Mouse (Mus musculus): ENCODE data around the gene Map7d2. TPM values are rescaled to one million over a fixed set of nuclear protein-coding genes. Genes with fewer than 3 reads are reported as not detected.

Map7d2 gene
- polyA plus RNA-seq (2014; fragmentation: Nextera tagmentation; extraction: Ambion mirVana): 0.29 TPM in 2 replicates

GRCm38 (mm10) chrX:159414130-159414828 is at the start of gene Map7d2:
TSS of gene Map7d2 (plus strand) at chrX:159414572.
- 7% methylated on average over 58 of the region's 83 CpGs for WGBS
- peak within 1 kb of the TSS; percentile 56 for H3K4me3 ChIP-seq (ENCODE audit: low read depth, low read length)
- H3K27ac ChIP-seq (ENCODE audit: low read depth, low read length): no peak within 1 kb of the TSS
- DNase-seq (ENCODE audit: low spot score): no peak
- H3K27me3 ChIP-seq (replicated peaks; ENCODE audit: control insufficient read depth, insufficient read depth, low read length): peaks cover 40% of the 10 kb centered on the region
- peak within 1 kb of the TSS; percentile 88 for H3K4me2 ChIP-seq
- H3K9ac ChIP-seq (ENCODE audit: low read depth, low read length): no peak within 1 kb of the TSS
- ATAC-seq (replicated peaks; ENCODE audit: low FRiP score): peak; percentile 47
- no peaks in the 10 kb centered on the region for H3K9me3 ChIP-seq (ENCODE audit: control insufficient read depth, low read length)
- no peaks in the 10 kb centered on the region for H3K36me3 ChIP-seq (ENCODE audit: control insufficient read depth, insufficient read depth, low read length)
- no peaks in the 10 kb centered on the region for H3K4me1 ChIP-seq (replicated peaks; ENCODE audit: control insufficient read depth, insufficient read depth, low read length)

DNA sequence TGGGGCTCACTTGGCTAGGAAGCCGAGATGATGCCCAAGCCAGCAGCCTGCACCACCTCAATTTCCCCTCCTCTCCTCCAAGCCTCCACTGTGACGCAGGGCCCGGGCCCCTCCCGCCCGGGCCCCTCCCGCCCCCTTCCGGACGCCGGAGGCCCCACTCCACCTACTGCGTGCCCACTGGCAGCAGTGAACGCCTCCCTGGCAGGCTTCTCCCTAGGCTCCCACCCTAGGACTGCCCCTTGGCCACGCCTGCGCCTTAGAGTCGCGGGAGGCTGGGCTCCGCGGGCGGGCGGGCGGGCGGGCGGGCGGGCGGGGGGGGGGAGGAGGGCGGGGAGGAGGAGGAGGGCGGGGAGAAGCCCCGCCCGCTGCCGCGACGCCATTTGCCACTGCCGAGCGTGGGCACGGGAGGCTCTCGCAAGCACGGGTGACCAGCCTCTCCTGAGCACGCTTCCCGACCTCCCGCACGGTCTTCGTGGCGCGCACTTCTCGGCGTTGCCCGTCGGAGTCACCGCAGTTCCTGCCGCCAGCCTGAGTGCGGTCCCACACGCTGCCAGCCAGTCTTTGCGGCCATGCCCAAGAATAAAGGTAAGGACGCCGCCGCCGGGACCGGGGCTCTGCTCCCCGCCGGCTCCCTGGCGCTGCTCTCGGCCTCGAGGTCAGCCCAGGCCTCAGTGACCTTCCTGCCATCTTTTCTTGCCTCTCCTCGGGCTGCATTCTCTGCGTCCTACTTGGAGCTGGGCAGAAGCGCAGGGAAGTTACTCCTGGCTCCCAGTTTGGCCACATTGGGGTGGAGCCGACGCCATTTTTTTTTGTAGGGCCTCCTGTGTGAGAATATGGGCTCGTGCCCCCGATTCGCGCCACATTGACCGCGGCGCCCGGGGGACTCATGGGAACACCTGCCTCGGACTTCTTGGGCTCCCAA is 42.3 kb upstream of the Map7d2 start, which contains the start of gene Eif1ax:
Gene Eif1ax (plus strand): TSS at position 348 of the 922 bp plus-strand sequence.
- Histone ChIP-seq H3K27me3 (replicated peaks; ENCODE audit: control insufficient read depth, insufficient read depth, low read length) (no peaks in the 10 kb centered on the region), H3K4me3 (ENCODE audit: low read depth, low read length) (peak within 1 kb of the TSS; percentile 76), H3K9ac (ENCODE audit: low read depth, low read length) (peak within 1 kb of the TSS; percentile 78), H3K9me3 (ENCODE audit: control insufficient read depth, low read length) (no peaks in the 10 kb centered on the region), H3K36me3 (ENCODE audit: control insufficient read depth, insufficient read depth, low read length) (no peaks in the 10 kb centered on the region), H3K4me2 (peak within 1 kb of the TSS; percentile 65), H3K4me1 (replicated peaks; ENCODE audit: control insufficient read depth, insufficient read depth, low read length) (0 out of 2 replicates have a peak, but pooled peaks cover 4% of the 10 kb centered on the region), H3K27ac (ENCODE audit: low read depth, low read length) (peak within 1 kb of the TSS; percentile 71)
- 9% methylated on average over 55 of the region's 76 CpGs for WGBS
- DNase-seq (ENCODE audit: low spot score): peak; percentile 70
- ATAC-seq (replicated peaks; ENCODE audit: low FRiP score): peak; percentile 99

DNA sequence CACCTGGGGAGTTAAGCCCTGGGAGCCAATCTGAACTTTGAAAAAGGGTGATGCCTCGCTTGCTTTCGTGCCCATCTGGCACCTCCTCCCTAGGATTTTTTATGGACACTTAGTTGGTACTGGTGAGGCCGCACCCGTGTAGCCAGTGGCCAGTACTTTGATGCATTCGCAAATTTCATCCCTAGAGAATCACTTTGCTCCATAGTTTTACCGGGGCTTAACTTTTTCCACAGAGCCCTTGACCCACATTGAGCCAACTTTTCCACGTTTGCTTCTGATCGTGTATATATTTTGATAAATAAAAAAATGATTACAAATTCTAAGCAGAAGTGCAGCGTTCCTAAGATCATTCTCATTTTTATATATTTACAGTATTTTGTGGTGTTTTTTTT is 41.6 kb upstream of the Map7d2 start:
- Histone ChIP-seq H3K9me3 (ENCODE audit: control insufficient read depth, low read length) (no peaks in the 10 kb centered on the region), H3K9ac (ENCODE audit: low read depth, low read length) (peak overlapping the region; percentile 78), H3K4me3 (ENCODE audit: low read depth, low read length) (peak overlapping the region; percentile 76), H3K4me2 (peak overlapping the region; percentile 65), H3K36me3 (ENCODE audit: control insufficient read depth, insufficient read depth, low read length) (no peaks in the 10 kb centered on the region), H3K4me1 (replicated peaks; ENCODE audit: control insufficient read depth, insufficient read depth, low read length) (0 out of 2 replicates have a peak, but pooled peaks cover 4% of the 10 kb centered on the region), H3K27ac (ENCODE audit: low read depth, low read length) (no peak overlapping the region), H3K27me3 (replicated peaks; ENCODE audit: control insufficient read depth, insufficient read depth, low read length) (no peaks in the 10 kb centered on the region)
- DNase-seq (ENCODE audit: low spot score): no peak
- whole genome bisulfite sequencing: 13% methylated on average over 9 of the region's 9 CpGs
- ATAC-seq (replicated peaks; ENCODE audit: low FRiP score): no peak

DNA sequence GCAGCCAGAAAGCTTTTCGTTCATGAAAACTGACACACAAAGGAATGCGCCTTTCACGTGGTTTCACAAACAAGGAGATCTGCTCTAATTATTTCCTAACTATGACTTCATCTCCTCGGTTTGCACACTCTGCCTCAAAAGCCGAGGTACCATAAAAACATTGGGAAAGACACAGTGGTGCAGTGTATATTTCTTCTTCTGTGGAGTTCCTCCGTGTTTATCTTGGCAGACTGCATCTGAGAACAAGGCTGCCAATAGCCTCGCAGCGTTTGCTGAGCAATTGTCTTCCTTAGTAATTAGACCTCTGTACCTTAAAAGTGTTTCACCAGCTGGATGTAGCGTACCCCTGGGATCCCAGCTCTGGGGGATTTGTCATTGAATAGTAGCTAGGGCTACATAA is 27.3 kb upstream of the Map7d2 start:
- Histone ChIP-seq H3K4me3 (ENCODE audit: low read depth, low read length) (no peak overlapping the region), H3K9me3 (ENCODE audit: control insufficient read depth, low read length) (no peaks in the 10 kb centered on the region), H3K4me2 (no peak overlapping the region), H3K27ac (ENCODE audit: low read depth, low read length) (no peak overlapping the region), H3K36me3 (ENCODE audit: control insufficient read depth, insufficient read depth, low read length) (no peaks in the 10 kb centered on the region; the same call in 1 of the 2 replicates), H3K9ac (ENCODE audit: low read depth, low read length) (no peak overlapping the region), H3K27me3 (replicated peaks; ENCODE audit: control insufficient read depth, insufficient read depth, low read length) (no peaks in the 10 kb centered on the region), H3K4me1 (replicated peaks; ENCODE audit: control insufficient read depth, insufficient read depth, low read length) (no peaks in the 10 kb centered on the region)
- DNase-seq (ENCODE audit: low spot score) (no peak), ATAC-seq (replicated peaks; ENCODE audit: low FRiP score) (no peak)
- WGBS: 88% methylated on average over 9 of the region's 9 CpGs

- DNase-seq (ENCODE audit: low spot score) (no peak), ATAC-seq (replicated peaks; ENCODE audit: low FRiP score) (no peak)
- no peak overlapping the region for H3K4me2 ChIP-seq
- H3K9me3 ChIP-seq (ENCODE audit: control insufficient read depth, low read length): no peaks in the 10 kb centered on the region
- no peaks in the 10 kb centered on the region for H3K27me3 ChIP-seq (replicated peaks; ENCODE audit: control insufficient read depth, insufficient read depth, low read length)
- H3K9ac ChIP-seq (ENCODE audit: low read depth, low read length): no peak overlapping the region
- H3K27ac ChIP-seq (ENCODE audit: low read depth, low read length): no peak overlapping the region
- no peaks in the 10 kb centered on the region; the same call in 1 of the 2 replicates for H3K36me3 ChIP-seq (ENCODE audit: control insufficient read depth, insufficient read depth, low read length)
- H3K4me1 ChIP-seq (replicated peaks; ENCODE audit: control insufficient read depth, insufficient read depth, low read length): no peaks in the 10 kb centered on the region
- H3K4me3 ChIP-seq (ENCODE audit: low read depth, low read length): no peak overlapping the region
These were observed 25.4 kb upstream of the Map7d2 start for GRCm38 (mm10) chrX:159388953-159389352.

DNA sequence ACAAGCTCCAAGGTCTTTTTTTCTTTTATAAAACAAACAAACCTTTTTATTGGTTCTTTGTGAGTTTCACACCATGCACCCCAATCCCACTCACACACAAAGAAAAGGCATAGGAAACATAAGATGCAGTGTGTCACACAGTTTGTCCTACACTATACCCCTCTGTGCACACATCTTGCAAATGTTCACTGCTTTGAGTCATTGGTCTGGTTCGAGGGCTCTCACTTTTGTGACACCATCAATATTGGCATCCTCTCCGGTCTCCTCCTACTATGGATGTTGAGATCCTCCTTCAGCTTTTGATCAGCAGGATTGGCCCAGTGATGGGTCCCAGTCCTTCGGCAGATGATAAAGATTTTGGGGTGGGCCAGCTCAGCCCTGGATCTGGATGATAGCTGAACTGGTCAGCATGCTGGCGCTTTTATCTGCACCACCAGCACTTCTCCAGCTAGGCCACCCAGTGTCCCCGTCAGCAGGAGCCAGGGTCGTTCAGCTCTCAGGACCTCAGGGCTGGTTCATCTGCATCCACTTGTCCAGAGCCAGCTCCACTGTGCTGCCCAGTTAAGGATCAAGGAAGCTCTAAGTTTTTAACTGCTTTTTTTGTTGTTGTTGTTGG is 23.9 kb upstream of the Map7d2 start:
- H3K9me3 ChIP-seq (ENCODE audit: control insufficient read depth, low read length): no peaks in the 10 kb centered on the region
- H3K36me3 ChIP-seq (ENCODE audit: control insufficient read depth, insufficient read depth, low read length): no peaks in the 10 kb centered on the region
- no peak for DNase-seq (ENCODE audit: low spot score)
- H3K9ac ChIP-seq (ENCODE audit: low read depth, low read length): no peak overlapping the region
- H3K27me3 ChIP-seq (replicated peaks; ENCODE audit: control insufficient read depth, insufficient read depth, low read length): no peaks in the 10 kb centered on the region
- no peak overlapping the region for H3K4me3 ChIP-seq (ENCODE audit: low read depth, low read length)
- no peaks in the 10 kb centered on the region for H3K4me1 ChIP-seq (replicated peaks; ENCODE audit: control insufficient read depth, insufficient read depth, low read length)
- ATAC-seq (replicated peaks; ENCODE audit: low FRiP score): peak; percentile 51; the same call in 1 of the 2 replicates
- no peak overlapping the region for H3K4me2 ChIP-seq
- 61% methylated on average over 6 of the region's 6 CpGs for WGBS
- H3K27ac ChIP-seq (ENCODE audit: low read depth, low read length): no peak overlapping the region

DNA sequence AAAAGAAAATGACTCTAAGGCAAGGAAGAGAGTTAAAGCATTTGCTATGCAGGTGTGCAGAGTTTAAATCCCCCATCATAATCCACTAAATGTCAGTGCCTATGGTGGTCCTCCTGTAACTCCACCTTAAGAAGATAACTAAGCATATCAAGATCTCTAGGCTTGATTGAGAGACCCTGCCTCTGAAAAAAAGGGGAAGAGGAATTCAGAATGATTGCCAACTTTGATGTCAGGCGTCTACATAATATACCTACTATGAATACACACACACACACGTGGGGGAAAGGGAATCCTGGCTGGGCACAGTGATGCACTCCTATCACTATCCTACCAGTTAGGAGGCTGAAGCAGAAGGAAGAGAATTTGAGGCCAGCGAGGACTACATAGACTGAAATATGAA is 23.1 kb upstream of the Map7d2 start:
- Histone ChIP-seq H3K27ac (ENCODE audit: low read depth, low read length) (no peak overlapping the region), H3K4me1 (replicated peaks; ENCODE audit: control insufficient read depth, insufficient read depth, low read length) (no peaks in the 10 kb centered on the region), H3K27me3 (replicated peaks; ENCODE audit: control insufficient read depth, insufficient read depth, low read length) (no peaks in the 10 kb centered on the region), H3K9me3 (ENCODE audit: control insufficient read depth, low read length) (no peaks in the 10 kb centered on the region), H3K36me3 (ENCODE audit: control insufficient read depth, insufficient read depth, low read length) (no peaks in the 10 kb centered on the region), H3K4me2 (no peak overlapping the region), H3K9ac (ENCODE audit: low read depth, low read length) (no peak overlapping the region), H3K4me3 (ENCODE audit: low read depth, low read length) (no peak overlapping the region)
- WGBS: 65% methylated on average over 3 of the region's 3 CpGs
- ATAC-seq (replicated peaks; ENCODE audit: low FRiP score) (no peak), DNase-seq (ENCODE audit: low spot score) (no peak)

DNA sequence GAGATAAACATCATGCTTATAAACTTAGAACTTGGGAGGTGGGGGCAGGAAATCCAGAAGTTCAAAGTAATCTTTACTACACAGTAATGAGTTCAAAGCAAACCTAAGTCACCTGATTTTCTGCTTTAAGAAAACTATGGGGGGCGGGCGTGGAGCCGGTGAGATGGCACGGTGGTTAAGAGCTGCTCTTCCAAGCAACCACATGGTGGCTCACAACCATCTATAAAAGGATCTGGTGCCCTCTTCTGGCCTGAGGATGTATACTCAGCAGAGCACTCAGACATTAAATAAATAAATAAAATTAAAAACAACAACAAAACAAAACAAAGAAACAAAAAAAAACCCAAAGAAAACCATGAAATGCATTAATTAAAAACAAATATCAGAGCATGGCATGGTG is 5.1 kb upstream of the Map7d2 start:
- H3K27ac ChIP-seq (ENCODE audit: low read depth, low read length): no peak overlapping the region
- ATAC-seq (replicated peaks; ENCODE audit: low FRiP score) (0 out of 2 replicates have a peak, but pooled peaks have one; percentile 61), DNase-seq (ENCODE audit: low spot score) (no peak)
- H3K9ac ChIP-seq (ENCODE audit: low read depth, low read length): no peak overlapping the region
- no peak overlapping the region for H3K4me2 ChIP-seq
- H3K4me1 ChIP-seq (replicated peaks; ENCODE audit: control insufficient read depth, insufficient read depth, low read length): no peaks in the 10 kb centered on the region
- H3K27me3 ChIP-seq (replicated peaks; ENCODE audit: control insufficient read depth, insufficient read depth, low read length): peaks cover 8% of the 10 kb centered on the region
- no peaks in the 10 kb centered on the region for H3K9me3 ChIP-seq (ENCODE audit: control insufficient read depth, low read length)
- 23% methylated on average over 4 of the region's 4 CpGs for WGBS
- H3K36me3 ChIP-seq (ENCODE audit: control insufficient read depth, insufficient read depth, low read length): no peaks in the 10 kb centered on the region
- H3K4me3 ChIP-seq (ENCODE audit: low read depth, low read length): no peak overlapping the region

All from liver, embryonic 11.5 days (tissue).